Mouse (Mus musculus) left cerebral cortex, adult 8-10 months (tissue): ENCODE results near the gene Hydin. TPM values are rescaled to one million over a fixed set of nuclear protein-coding genes. Genes with fewer than 3 reads are reported as not detected.

Experiments
- DNase-seq, 2 experiments: peaks; one replicate each; pipeline ENCODE4 v3.0.0; 2022; ENCODE audit warnings: low spot score in 2 of 2
- total RNA-seq, 4 experiments: library from RNA; stranded (reverse); gene quantifications; 2 replicates each; pipeline ENCODE4 v1.2.4; 2022

Hydin gene
- total RNA-seq, 4 experiments from 2014 or later: 0.54 to 0.80 (median 0.70) TPM

DNA sequence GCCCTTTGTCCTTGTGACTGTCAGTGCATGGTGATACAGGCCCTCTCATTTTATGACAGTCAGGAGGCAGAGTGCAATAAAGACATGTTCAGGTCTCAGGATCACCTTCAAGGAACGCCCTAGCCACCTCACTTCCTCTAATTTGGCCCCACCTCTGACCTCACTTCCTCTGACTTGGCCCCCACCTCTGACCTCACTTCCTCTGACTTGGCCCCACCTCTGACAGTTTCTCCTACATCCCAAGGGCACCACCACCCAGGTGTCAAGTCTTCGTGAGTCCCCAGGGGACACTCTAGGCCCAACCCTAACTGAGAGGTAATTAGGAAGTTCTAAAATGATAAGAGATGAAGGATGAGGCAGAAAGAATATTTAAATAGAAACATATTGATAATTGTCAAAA is 177.5 kb downstream of the Hydin start:
- DNase-seq: no peak

GRCm38 (mm10) chr8:110450463-110450862 is 183.7 kb downstream of the Hydin start:
- DNase-seq: no peak

- no peak for DNase-seq
Measured at GRCm38 (mm10) chr8:110454466-110454865, 187.7 kb downstream of the Hydin start.

DNA sequence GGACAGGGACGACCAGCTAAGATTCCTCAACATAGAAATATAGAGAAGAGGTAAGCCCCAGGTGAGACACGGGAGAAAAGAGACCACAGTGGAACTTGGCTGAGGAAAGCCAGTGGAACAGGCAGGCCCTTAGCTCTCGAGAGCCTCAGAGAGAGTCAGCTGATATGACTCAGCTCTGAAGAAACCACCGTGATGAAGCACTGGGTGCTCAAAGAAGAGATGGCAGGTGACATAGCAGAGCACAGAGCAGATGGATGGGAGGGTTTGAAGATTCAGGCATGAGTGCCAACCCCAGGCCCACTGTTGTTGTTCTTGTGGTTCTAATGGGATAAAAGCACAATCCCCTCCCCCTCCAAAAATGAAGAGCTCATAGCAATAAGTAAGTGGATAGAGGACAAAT is 190.6 kb downstream of the Hydin start:
- no peak for DNase-seq

- DNase-seq: no peak
Measured at GRCm38 (mm10) chr8:110462627-110463208, 195.9 kb downstream of the Hydin start.

GRCm38 (mm10) chr8:110463773-110464460 is 197.1 kb downstream of the Hydin start:
- no peak for DNase-seq

GRCm38 (mm10) chr8:110465606-110466005 is 198.8 kb downstream of the Hydin start:
- peak in 1 of 2 experiments; percentile 17 for DNase-seq

- no peak for DNase-seq
Measured at GRCm38 (mm10) chr8:110477256-110477655, 210.5 kb downstream of the Hydin start.

GRCm38 (mm10) chr8:110478576-110478975 is 211.8 kb downstream of the Hydin start:
- DNase-seq: peak in 1 of 2 experiments; percentile 46

DNA sequence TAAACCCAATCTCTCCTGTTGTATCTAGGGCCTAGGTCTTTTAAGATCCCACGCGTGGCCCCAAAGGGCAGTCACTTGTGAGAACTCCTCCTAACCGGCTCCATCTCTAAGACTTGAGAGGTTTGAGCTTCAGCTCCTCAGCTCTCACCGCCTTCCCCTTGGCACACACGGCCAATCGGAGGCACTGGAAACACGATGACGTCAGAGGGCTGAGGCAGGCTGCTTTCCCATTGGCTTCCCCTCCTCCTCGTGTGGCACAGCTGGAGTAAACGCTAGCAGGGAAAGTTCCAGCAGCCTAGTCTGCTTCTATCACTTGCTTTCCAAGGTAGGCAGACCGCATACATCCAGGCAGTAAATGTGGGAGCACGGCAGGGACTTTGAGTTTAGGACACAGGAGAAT is 212.6 kb downstream of the Hydin start:
- no peak for DNase-seq

DNA sequence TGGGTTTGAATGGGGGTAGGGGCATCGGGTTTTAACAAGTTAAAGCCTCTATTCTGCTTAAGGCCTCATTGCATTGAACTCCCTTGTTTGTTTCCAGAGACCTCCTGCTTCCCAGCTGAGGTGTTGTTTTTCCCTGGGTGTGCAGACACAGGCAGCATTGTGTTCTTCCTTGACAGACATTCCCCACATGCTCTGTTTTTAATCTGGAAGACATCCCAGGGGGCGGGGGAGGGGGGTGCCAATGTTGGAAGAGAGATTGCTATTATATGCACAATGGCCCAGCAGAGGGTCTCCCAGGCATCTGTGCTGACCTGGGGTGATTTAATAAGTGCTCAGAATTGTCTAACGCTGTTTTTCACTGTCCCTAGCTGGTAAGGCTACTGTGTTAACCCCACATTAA is 215.5 kb downstream of the Hydin start:
- no peak for DNase-seq

DNA sequence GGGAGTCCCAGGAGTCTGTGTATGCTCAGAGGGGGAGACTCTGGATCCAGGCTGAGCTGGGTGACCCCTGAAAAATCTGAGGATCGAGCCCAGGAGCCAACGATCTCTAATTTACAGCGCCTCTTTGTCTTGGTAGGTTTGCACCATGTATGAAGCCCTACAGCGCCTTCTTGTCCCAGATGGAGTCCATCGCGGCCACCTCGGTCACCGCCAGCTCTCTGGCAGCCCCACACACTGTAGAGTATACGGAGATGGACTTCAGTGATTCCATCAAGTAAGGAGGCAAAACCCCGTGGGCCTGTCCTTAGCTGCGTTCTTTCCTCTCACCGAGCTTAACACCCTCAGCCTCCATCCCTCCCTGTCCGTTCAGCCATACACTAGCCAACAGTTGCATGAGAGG is 218.5 kb downstream of the Hydin start:
- no peak for DNase-seq

GRCm38 (mm10) chr8:110486020-110486419 is 219.2 kb downstream of the Hydin start:
- no peak for DNase-seq

DNA sequence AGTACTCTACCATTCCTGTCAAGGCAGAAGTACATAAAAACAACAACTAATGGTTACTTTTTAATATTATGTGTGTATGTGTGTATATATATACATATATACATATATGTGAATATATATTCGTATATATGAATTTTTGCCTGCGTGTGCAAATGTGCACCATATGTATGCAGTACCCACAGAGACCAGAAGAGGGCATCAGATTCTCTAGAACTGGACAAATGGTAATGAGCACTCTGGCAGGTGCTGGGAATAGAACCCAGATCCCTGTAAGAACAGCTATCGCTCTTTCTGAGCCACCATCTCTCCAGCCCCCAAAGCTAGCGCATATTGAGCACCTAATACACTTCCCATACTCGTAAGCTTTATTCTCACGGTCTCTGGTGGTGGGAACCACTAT is 220.9 kb downstream of the Hydin start:
- no peak for DNase-seq

GRCm38 (mm10) chr8:110489344-110489743 is 222.6 kb downstream of the Hydin start:
- DNase-seq: no peak

- DNase-seq: no peak
Measured at GRCm38 (mm10) chr8:110491118-110491517, 224.3 kb downstream of the Hydin start.

- no peak for DNase-seq
Measured at GRCm38 (mm10) chr8:110496286-110496685, 229.5 kb downstream of the Hydin start.

DNA sequence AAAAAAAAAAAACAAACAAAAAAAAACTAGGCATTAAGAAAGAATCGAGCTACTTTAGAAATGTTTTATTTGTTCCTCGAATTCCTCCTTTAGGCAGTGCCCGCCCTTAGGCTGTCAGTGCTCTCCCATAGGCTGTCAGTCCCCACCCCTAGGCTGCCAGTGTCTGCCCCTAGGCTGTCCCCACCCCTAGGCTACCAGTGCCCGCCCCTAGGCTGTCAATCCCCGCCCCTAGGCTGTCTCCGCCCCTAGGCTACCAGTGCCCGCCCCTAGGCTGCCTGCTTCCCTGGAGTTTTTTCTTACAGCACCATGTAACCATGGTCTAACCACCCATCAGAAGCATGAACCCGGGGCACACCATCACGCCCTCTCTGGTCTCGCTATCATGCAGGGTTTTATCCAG is 233.5 kb downstream of the Hydin start:
- no peak for DNase-seq

- no peak for DNase-seq
Measured at GRCm38 (mm10) chr8:110500661-110501060, 233.9 kb downstream of the Hydin start.

- no peak for DNase-seq
Measured at GRCm38 (mm10) chr8:110501330-110501729, 234.6 kb downstream of the Hydin start.

DNA sequence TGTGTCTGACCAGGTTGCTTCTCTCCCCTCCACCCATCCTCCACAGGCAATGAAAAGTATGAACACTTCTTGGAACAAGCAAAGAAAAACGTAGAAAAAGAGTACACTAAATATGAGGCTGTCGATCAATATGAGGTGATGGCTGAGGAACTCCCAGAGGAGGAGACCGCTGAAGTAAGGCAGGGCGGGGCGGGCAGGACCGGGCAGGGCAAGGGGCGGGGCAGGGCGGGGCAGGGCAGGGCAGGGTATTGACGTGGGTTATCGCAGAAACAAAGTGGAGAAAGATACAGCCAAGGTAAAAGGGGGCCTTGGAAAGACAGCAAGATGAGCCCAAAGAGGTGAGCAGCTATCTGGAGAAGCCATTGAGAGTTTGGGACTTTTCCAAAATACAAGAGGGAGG is 236.1 kb downstream of the Hydin start:
- DNase-seq: no peak

- DNase-seq: no peak
Measured at GRCm38 (mm10) chr8:110508766-110509165, 242.0 kb downstream of the Hydin start.

GRCm38 (mm10) chr8:110519790-110520189 is 253.0 kb downstream of the Hydin start:
- DNase-seq: no peak
